Comparison of ENCODE assay signal across 19 mouse cellular contexts in the genomic region with DNA sequence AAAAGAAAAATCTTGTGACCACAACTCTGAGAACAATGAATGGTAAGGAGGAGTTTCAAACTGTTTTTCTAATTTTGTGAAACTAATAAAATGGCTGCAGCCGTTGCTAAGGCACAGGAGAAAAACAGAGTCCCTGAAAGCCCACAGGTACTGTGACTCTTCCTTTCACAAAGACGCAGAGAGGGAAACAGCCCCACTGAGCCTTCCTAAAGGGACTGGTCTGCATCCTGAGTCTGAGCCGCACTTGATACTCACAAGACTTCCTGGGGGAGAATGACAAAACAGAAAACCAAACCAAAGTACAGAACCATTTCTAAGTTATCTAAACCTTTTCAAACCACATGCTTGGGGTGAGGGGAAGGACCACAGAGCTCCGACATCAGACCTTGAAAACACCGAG.
"Had no signal": no experiment of that assay in that cellular context is flagged by ENCODE, and none has a peak within 500 bp of the region (broad histone marks: within the 10 kb centered on the region; RNA-seq: fewer than 3 reads in every experiment).

No protein-coding gene starts in this region.

- H3K36me3 ChIP-seq: liver, embryonic 13.5 days; midbrain, embryonic 15.5 days; neural tube, embryonic 12.5 days; neural tube, embryonic 15.5 days had no signal

- H3K27ac ChIP-seq: kidney, postnatal 0 days; left cerebral cortex, adult 2 months; limb, embryonic 12.5 days; liver, embryonic 13.5 days; midbrain, embryonic 12.5 days; midbrain, embryonic 15.5 days; neural tube, embryonic 12.5 days; neural tube, embryonic 15.5 days had no signal

- H3K27me3 ChIP-seq: limb, embryonic 12.5 days; liver, embryonic 13.5 days; midbrain, embryonic 12.5 days; midbrain, embryonic 15.5 days; neural tube, embryonic 12.5 days; neural tube, embryonic 15.5 days had no signal

- H3K4me2 ChIP-seq: limb, embryonic 12.5 days; liver, embryonic 13.5 days; midbrain, embryonic 12.5 days; midbrain, embryonic 15.5 days; neural tube, embryonic 12.5 days; neural tube, embryonic 15.5 days had no signal

- H3K4me3 ChIP-seq: left cerebral cortex, adult 2 months; limb, embryonic 12.5 days; liver, embryonic 13.5 days; midbrain, embryonic 12.5 days; midbrain, embryonic 15.5 days; neural tube, embryonic 12.5 days; neural tube, embryonic 15.5 days had no signal

- H3K4me1 ChIP-seq: liver, embryonic 13.5 days had no signal

- H3K9ac ChIP-seq: limb, embryonic 12.5 days; liver, embryonic 13.5 days; midbrain, embryonic 12.5 days; midbrain, embryonic 15.5 days; neural tube, embryonic 12.5 days; neural tube, embryonic 15.5 days had no signal

- H3K9me3 ChIP-seq: limb, embryonic 12.5 days; liver, embryonic 13.5 days; midbrain, embryonic 12.5 days; midbrain, embryonic 15.5 days; neural tube, embryonic 12.5 days; neural tube, embryonic 15.5 days had no signal

- DNase-seq: kidney, adult 2 months; kidney, postnatal 25 days; layer of hippocampus, postnatal 36 days; liver, embryonic 13.5 days; lung, adult 2 months; lung, postnatal 14 days; lung, postnatal 4 days; right cerebral cortex, adult 18-20 months; right cerebral cortex, postnatal 25 days; spleen, adult 18-20 months; thymus, adult 18-20 months; thymus, postnatal 36 days had no signal

- ATAC-seq: midbrain, embryonic 15.5 days had no signal
